Mouse (Mus musculus) bone marrow, adult 2 months (tissue): ENCODE results near the gene Ccdc117.

Source experiments
- CTCF ChIP-seq: fragments of 200-500 bp; IDR thresholded peaks from 2 replicates; pipeline ENCODE4 v1.5.1; 2011; ENCODE audit warnings: low read length, control low read depth; ENCODE audit not compliant: control insufficient read depth, insufficient read depth
- POLR2A ChIP-seq: fragments of 200-500 bp; IDR thresholded peaks from 2 replicates; pipeline ENCODE4 v1.6.1; 2011; ENCODE audit warnings: low read depth, mild to moderate bottlenecking, control low read depth, low read length, borderline replicate concordance; ENCODE audit not compliant: control insufficient read depth

DNA sequence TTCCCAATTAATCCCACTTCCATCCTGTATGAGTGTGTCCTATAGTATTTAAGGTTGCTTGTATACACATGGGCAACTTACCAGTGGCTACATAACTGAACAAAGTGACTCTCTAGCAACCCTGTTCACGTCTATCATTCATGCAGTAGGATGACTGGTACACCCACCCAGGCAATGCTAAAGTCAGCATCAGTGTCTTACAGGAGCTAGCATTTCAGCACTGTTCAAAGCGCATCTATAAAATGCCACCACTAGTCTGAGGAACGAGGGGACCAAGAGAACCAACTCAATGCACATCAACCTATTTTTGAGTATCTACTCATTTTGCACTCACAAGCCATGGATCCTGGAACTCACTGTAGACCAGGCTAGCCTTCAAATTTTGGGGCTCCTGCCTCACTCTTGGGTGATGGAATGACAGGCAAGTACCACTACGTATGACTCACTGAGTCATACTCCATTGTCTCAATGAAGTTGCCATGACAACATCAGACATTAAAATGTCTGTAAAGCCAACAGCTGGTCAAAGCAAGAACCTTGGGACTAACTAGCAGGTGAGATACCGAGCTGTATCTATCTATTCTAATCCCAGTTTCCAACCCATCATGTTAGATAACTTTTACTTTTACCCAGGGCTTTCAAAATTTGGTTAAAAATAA lies 14.0 kb downstream of the Ccdc117 start:
- TF ChIP-seq CTCF (no peak), POLR2A (no peak)
